Mouse (Mus musculus) intestine, postnatal 0 days (tissue): Measurements from ENCODE around the gene Slc38a10. TPM values are rescaled to one million over a fixed set of nuclear protein-coding genes. Genes with fewer than 3 reads are reported as not detected.
A peak's percentile ranks its signal among the peaks of the same experiment; 100 is the strongest.

Experiments
- ATAC-seq: fragments of 200-750 bp; cut with Nextera tagmentation; 2 replicates; pipeline ENCODE4 v1.8.0; 2017; ENCODE audit warnings: mild to moderate bottlenecking, moderate TSS enrichment, moderate library complexity
- H3K27ac ChIP-seq: fragments of 300-500 bp; sonication (generic); 2 replicates; pipeline ENCODE4 v1.5.1; 2014; ENCODE audit warnings: mild to moderate bottlenecking, low read depth, low read length, moderate library complexity
- H3K27me3 ChIP-seq: fragments of 300-500 bp; sonication (generic); replicated peaks from 2 replicates; pipeline ENCODE4 v1.6.1; 2014; ENCODE audit warnings: low read length, mixed read lengths; ENCODE audit not compliant: control insufficient read depth, insufficient read depth
- H3K36me3 ChIP-seq: fragments of 300-500 bp; sonication (generic); 2 replicates; pipeline ENCODE4 v1.6.1; 2014; ENCODE audit warnings: mild to moderate bottlenecking, moderate library complexity; ENCODE audit not compliant: control insufficient read depth, insufficient read depth
- H3K4me1 ChIP-seq: fragments of 300-500 bp; sonication (generic); replicated peaks from 2 replicates; pipeline ENCODE4 v1.6.1; 2014; ENCODE audit warnings: antibody characterized with exemption, low read length, mixed read lengths; ENCODE audit not compliant: control insufficient read depth, insufficient read depth
- H3K4me2 ChIP-seq: fragments of 300-500 bp; sonication (generic); replicated peaks from 2 replicates; pipeline ENCODE4 v1.6.1; 2014; ENCODE audit warnings: low read depth, mild to moderate bottlenecking, moderate library complexity
- H3K4me3 ChIP-seq: fragments of 300-500 bp; sonication (generic); 2 replicates; pipeline ENCODE4 v1.5.1; 2014; ENCODE audit warnings: low read depth, low read length
- H3K9ac ChIP-seq: fragments of 300-500 bp; sonication (generic); 2 replicates; pipeline ENCODE4 v1.6.1; 2014; ENCODE audit warnings: mild to moderate bottlenecking, low read depth, low read length
- H3K9me3 ChIP-seq: fragments of 300-500 bp; sonication (generic); 2 replicates; pipeline ENCODE4 v1.6.1; 2016; ENCODE audit warnings: mixed run types; ENCODE audit not compliant: control insufficient read depth
- CTCF ChIP-seq: sonication (generic); IDR thresholded peaks from 2 replicates; pipeline ENCODE4 v1.5.1; 2016; ENCODE audit warnings: low read depth, mild to moderate bottlenecking, control low read depth, antibody characterized with exemption, moderate library complexity
- WGBS: fragments of 180-500 bp; shearing (Covaris S2); extraction: QIAGEN DNeasy Blood & Tissue Kit; methylation state at CpG from one replicate; pipeline ENCODE4 v1.1.7; 2014; 5-methylcytosine and 5-hydroxymethylcytosine counted together
- polyA plus RNA-seq: library from polyadenylated mRNA; unstranded; fragments of >200 nt; fragmentation: Nextera tagmentation; extraction: Ambion mirVana; gene quantifications from 2 replicates; pipeline ENCODE4 v1.2.1, GENCODE M21; 2015

The Slc38a10 gene
- polyA plus RNA-seq, 1 experiment from 2014 or later: 56.4 TPM

DNA sequence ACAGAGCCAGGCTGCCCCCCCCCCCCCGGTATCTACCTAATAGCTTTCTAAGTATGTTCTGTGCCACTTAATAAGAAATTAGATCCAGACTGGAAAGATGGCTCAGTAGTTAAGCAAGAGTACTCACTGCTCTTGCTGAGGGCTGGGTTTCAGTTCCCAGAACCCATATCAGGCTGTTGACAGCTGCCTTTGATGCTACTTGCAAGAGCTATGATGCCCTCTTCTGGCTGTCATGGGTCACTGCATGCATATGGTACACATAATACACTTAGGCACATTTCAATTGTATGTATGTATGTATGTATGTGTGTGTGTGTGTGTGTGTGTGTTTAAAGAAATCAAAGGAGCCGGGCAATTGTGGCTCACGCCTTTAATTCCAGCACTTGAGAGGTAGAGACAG lies 12.1 kb upstream of the Slc38a10 start:
- Histone ChIP-seq H3K9me3 (no peaks in the 10 kb centered on the region), H3K27ac (no peak overlapping the region), H3K9ac (no peak overlapping the region), H3K27me3 (no peaks in the 10 kb centered on the region), H3K4me2 (no peak overlapping the region), H3K4me3 (no peak overlapping the region), H3K36me3 (no peaks in the 10 kb centered on the region), H3K4me1 (no peaks in the 10 kb centered on the region)
- ATAC-seq: no peak
- peak; percentile 58 for TF ChIP-seq CTCF
- 87% methylated on average over 3 of the region's 3 CpGs for WGBS

DNA sequence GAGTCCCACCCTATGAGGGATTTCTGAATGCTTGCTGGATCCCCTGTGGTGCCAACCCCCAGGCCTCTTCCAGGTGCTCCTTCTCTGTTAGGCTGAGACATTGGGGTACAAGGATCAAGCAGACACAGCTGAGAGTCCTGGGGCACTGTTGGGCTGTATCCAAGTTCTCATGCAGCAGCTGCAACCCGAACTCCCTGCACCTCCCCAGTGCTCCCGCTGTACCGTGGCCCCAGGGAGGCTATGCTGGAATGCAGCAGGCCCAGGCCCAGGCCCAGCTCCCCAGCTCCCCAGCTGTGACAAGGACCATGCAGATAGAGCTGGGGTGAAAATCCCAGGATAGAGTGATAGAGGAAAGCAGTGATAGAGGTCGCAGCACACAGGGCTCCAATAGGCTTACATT lies 10.1 kb upstream of the Slc38a10 start:
- Histone ChIP-seq H3K36me3 (no peaks in the 10 kb centered on the region), H3K9me3 (no peaks in the 10 kb centered on the region), H3K4me2 (no peak overlapping the region), H3K9ac (no peak overlapping the region), H3K27ac (no peak overlapping the region), H3K4me1 (no peaks in the 10 kb centered on the region), H3K4me3 (no peak overlapping the region), H3K27me3 (no peaks in the 10 kb centered on the region)
- ATAC-seq: no peak
- WGBS: 74% methylated on average over 4 of the region's 4 CpGs
- TF ChIP-seq CTCF: no peak

DNA sequence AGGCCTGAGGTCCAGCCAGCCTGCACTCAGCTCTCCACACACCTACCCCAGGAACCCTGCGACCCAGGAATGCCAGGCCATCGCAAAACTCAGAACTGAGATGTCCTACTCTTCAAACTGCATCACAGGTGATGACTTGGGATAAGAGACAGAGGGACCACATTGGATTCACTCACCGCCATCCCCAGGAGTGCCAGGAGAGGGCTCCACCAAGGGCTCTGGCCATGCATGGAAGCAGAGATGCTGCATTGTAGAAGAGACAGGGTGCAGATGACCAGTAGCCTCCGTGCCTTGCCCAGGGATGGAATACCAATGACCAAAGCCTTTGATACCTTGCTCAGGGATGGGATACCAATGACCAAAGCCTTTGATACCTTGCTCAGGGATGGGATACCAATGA lies 9.3 kb upstream of the Slc38a10 start:
- WGBS: 84% methylated on average over 4 of the region's 4 CpGs
- Histone ChIP-seq H3K36me3 (no peaks in the 10 kb centered on the region), H3K4me3 (no peak overlapping the region), H3K4me1 (no peaks in the 10 kb centered on the region), H3K27me3 (no peaks in the 10 kb centered on the region), H3K9ac (no peak overlapping the region), H3K27ac (no peak overlapping the region), H3K4me2 (no peak overlapping the region), H3K9me3 (no peaks in the 10 kb centered on the region)
- peak; percentile 82 for TF ChIP-seq CTCF
- ATAC-seq: no peak

DNA sequence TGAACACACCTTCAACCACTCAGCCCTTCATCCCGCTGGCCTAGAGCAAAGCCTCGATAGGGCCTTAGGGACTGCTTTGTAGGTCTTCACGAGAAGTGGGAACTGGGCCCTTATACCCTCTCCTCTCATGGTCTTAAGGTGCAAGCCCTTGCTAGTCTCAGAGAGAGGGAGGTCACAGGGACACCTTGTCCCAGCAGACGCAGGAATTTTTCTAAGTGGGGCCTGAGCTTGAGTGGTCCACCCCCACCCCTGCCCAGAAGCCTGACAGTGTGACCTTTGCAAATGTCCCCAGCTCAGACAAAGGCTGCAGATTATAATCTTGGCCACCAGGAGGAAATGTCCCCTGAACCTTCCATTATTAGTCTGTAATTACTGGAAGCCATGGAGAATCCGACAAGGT lies 8.5 kb upstream of the Slc38a10 start:
- Histone ChIP-seq H3K9ac (no peak overlapping the region), H3K27ac (no peak overlapping the region), H3K36me3 (no peaks in the 10 kb centered on the region), H3K27me3 (no peaks in the 10 kb centered on the region), H3K9me3 (no peaks in the 10 kb centered on the region), H3K4me2 (no peak overlapping the region), H3K4me3 (no peak overlapping the region), H3K4me1 (no peaks in the 10 kb centered on the region)
- no peak for ATAC-seq
- TF ChIP-seq CTCF: no peak
- WGBS: 59% methylated on average over 5 of the region's 5 CpGs

DNA sequence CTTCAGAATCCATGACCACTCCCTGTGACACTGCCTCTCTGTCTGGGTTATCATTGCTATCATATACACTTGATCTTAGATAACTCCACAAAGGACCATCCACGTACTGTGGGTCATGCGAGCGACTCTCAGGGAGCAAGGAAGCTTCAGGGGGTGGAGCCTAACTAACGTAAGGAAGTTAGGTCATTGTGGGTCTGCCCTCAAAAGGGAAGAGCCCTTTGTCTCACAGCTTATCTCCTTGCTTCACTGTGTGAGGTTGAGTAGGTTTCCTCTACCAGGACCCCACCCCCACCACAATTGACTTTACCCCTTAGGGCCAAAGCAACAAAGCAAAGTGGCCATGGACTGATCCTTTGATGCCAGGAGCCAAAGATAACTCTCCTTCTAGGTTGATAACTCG lies 7.7 kb upstream of the Slc38a10 start:
- 33% methylated on average over 5 of the region's 5 CpGs for WGBS
- TF ChIP-seq CTCF: no peak
- H3K4me2 ChIP-seq: no peak overlapping the region
- no peaks in the 10 kb centered on the region for H3K36me3 ChIP-seq
- H3K9me3 ChIP-seq: no peaks in the 10 kb centered on the region
- no peaks in the 10 kb centered on the region for H3K27me3 ChIP-seq
- H3K4me1 ChIP-seq: no peaks in the 10 kb centered on the region
- no peak for ATAC-seq
- no peak overlapping the region for H3K9ac ChIP-seq
- no peak overlapping the region for H3K4me3 ChIP-seq
- H3K27ac ChIP-seq: no peak overlapping the region

DNA sequence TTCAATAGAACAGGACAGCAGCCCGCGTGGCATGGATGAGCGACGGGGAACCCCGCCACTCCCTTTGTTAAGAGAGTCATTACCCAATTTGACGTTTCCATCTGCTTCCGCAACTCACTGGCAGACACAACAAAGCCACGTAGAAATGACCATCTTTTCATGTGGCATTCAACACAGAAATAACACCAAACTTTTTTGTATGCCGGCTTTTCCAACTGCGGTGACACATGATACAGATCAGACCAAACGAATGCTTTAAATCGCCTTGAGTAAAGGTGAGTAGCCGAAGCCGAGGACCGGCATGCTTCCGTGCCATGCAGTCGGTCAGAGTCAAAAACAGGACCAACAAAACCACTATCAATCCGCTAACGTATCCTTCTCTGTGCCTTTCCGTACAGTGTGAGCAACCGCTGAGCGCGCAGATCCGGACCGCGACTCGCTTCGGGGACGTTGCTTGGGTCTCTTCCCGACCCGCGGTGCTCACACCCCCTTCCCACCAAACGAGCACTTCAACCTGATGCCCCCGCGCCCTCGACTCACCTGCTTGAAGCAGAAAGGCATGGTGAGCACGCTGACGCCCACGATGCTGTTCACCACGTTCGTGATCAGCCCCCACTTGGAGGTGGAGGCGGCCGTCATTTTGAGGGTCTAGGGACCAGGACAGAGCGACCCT lies 570 bp downstream of the Slc38a10 start:
- peak overlapping the region; percentile 88 for H3K4me3 ChIP-seq
- WGBS: under 1% methylated on average over 44 of the region's 44 CpGs
- H3K27ac ChIP-seq: peak overlapping the region; percentile 84
- peak overlapping the region; percentile 76 for H3K9ac ChIP-seq
- H3K9me3 ChIP-seq: no peaks in the 10 kb centered on the region
- TF ChIP-seq CTCF: no peak
- H3K4me1 ChIP-seq: peaks cover 4% of the 10 kb centered on the region
- peaks cover 14% of the 10 kb centered on the region; the same call in 1 of the 2 replicates for H3K36me3 ChIP-seq
- H3K27me3 ChIP-seq: no peaks in the 10 kb centered on the region
- ATAC-seq: peak; percentile 28
- H3K4me2 ChIP-seq: peak overlapping the region; percentile 92
